Mouse (Mus musculus): ENCODE measurements around the gene Atg4c.

- TF ChIP-seq CTCF (IDR thresholded peaks at IDR 0.05; ENCODE audit: low read depth) (no peak), EP300 (IDR thresholded peaks at IDR 0.05; ENCODE audit: low read depth) (no peak)
Observed at GRCm38 (mm10) chr4:99227226-99227625, 33.5 kb downstream of the Atg4c start.

All from liver, postnatal 0 days (tissue).